Mouse (Mus musculus): ENCODE results near the gene Ripply3.

Gene Ripply3

DNA sequence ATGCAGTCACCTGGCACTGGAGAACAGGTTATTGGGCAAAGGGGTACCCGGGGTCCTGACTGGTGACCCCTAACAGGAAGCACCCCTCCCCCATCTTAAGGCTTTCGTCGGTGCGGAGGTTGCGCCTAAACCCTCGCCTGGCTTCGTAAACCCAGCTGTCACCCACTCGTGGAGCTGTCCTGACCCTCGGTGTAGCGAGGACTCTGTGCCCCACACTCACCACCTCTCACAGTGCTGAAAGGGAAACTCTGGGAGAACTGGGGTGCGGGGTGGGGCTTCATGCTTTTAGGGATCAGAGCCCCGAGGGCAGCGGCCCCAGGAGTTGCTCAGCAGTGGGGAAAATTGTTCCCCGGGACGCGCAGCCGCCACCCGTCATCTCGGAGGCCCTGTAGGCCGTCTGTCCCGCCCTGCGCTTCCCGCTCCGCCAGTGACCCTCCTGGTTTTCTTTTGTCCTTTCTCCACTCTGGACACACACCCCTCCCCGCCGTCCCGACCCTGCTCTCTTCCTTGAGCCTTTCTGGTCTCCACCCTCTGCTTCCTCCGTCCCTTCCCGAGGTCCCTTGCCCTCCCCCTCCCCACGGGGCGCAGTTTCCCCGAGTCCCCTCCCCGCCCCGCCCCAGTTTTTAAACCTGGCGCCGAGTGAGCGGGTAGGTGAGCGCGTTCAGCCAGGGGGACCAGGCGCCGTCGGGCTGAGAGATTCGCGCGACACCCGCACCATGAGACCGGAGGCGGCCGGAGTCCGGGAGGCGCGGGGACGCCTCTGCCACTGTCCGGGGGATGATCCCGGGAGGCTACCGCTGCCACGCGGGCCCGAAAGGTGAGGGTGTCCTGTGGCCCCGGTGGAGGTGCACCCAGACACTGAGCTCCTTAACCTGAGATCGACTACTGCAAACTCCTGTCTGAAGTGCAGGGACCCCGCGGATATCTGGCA is at the start of gene Ripply3:
Gene Ripply3, plus strand, starts transcription at position 640 of the 931 bp plus-strand sequence.
- peak; percentile 63 for DNase-seq (ENCODE audit: low read depth, low spot score)

DNA sequence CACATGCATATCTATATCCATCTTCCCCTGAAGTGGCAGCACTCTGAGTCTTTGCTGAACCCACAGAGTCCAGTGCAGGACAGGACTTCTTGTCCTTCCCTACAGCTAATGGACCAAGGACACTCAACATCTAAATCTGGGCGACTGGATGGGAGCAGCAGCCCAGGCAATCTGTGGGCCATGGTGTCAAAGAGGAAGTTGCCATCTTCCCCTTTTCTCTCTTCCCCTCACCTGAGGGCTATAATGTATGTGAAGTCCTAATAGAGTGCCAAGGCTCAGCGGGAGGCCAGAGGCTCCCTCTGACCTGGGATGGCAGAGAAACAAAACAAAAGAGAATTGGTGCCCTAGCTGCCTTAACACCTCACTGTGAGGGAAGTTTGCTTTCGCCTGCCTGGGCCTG is 44.2 kb upstream of the Ripply3 start:
- no peak for DNase-seq (ENCODE audit: low read depth, low spot score)

DNA sequence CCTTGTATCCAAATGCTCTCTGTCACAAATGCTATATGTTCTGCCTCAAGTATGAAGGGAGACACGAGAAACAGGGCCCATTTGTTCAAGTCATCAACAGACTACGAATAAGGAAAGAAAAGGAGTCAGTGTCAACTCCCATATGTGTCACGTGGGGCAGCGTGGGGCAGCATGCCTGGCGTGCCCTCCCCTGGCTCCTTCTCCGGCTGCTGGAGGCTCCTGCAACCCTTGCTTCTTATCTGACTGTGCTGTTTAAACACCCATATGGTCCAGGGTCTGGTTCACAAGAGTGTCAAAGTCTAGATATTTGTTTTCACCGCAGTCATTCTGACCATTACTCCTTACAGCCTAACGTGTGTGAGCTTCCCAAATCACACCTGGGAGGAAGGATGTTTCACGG is 40.4 kb upstream of the Ripply3 start:
- DNase-seq (ENCODE audit: low read depth, low spot score): no peak

DNA sequence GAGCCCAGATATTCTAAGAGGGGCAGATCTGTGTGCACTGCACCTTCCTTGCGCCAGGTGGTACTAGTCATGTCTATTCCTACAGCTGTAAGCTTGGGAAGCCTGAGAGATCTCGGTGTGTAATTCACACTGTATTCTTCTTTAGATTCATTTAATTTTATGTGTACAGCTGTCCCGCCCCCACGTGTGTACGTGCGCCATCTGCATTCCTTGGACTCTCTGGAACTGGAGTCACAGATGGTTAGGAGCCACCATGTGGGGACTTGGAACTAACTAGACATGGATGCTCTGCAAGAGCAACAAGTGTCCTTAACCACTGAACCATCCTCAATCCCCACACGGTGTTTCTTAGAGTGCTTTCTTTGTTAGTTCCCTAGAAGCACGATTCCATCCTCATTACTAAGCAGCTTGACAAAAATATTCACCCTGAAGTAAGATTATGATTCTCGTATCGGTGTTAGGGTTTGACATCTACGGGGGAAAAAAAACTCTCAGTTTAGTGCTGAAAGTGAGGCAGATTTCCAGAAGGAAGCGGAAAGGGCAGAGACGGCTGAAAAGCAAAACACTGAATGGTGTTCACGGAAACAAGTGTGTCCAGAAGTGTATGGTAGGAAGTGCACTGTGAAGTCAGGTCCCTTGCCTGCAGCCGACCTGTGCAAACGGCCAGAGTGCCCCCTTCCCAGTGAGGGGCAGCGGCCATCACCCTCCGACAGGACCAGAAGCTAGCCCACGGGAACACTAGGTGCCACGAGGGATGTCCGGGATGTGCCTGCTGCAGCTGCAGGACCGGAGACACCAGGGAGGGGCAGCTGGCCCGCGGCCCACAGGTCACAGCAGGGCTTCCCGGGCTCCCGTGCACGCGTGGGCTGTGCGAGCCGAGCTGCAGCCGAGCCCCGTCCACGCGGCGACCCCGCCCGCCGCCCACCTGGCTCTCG is 38.8 kb upstream of the Ripply3 start:
- DNase-seq (ENCODE audit: low read depth, low spot score): peak; percentile 56

DNA sequence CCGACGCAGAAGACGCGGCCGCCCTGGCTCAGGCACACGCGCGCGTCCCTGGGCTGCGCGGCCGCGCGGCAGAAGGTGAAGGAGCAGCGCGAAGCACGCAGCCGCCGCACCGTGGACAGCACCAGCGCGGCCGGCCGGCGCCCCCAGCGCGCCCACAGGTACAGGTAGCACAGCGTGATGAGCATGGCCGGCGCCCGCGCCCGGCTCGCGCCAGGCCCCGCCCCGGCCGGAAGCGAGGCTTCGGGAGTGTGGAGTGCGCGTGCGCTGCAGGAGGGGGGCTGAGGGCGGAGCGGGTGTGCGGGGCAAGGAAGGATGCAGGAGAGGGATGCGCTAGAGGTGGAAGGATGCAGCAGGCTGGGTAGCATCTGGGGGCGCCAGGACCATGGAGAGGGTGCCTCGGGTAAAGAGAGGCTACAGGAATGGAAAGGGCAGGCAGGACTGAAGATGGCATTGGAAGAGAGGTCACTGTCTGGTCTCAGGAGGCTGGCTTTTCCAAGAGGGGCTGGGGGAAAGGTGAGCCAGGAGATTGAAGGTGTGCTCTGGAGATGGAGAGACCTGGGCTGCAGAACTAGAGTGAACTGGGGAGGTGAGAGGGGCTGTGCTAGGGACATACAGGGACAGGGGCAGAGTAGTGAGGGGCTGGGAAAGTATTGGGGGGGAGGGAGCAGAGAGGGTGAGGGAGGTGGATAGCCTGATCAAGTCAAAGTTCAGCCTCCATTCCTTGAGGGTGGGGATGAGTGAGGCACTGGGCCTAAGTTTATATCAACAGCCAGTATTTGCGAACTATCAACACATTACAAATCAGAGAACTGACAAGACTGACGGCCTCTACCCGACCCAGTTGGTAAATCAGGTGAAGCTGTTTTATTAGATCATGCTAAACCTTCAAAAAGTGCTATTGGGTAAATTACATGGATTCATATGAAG is 37.9 kb upstream of the Ripply3 start:
- DNase-seq (ENCODE audit: low read depth, low spot score): peak; percentile 93

DNA sequence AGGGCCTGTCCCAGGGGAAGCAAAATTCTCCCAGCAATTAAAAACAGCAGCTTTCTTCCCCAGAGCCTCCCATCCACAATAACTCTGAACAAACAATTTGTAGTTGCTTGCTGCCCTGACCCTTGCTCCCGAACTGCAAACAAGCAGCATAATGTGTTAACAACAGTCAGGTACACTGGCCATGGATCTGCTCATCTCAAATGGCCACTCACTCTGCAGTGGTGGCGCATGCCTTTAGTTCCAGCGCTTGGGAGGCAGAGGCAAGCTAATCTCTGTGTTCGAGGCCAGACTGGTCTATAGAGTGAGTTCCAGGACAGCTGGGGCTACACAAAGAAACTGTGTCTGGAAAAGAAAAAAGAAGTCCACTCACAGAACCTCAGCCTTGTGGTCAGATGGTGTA is 37.1 kb upstream of the Ripply3 start:
- DNase-seq (ENCODE audit: low read depth, low spot score): no peak

DNA sequence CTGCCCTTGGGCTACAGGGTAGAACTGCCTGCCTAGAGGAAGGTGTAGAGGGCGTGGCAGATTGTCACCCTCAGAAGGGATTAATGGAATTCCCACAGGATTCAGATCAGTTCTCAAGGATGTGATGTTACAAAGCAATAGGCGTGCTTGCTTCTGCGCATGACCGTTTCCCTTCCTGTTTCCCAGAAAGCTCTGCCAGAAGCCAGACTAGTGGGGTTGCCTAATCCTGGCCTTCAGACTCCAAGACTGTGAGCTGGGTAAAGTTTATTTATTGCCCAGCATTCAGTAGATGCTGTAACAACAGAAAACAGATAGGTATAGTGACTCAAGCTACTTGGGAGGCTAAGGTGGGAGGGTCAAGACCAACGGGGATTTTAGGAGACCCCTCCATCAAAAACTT is 30.1 kb upstream of the Ripply3 start:
- DNase-seq (ENCODE audit: low read depth, low spot score): no peak

DNA sequence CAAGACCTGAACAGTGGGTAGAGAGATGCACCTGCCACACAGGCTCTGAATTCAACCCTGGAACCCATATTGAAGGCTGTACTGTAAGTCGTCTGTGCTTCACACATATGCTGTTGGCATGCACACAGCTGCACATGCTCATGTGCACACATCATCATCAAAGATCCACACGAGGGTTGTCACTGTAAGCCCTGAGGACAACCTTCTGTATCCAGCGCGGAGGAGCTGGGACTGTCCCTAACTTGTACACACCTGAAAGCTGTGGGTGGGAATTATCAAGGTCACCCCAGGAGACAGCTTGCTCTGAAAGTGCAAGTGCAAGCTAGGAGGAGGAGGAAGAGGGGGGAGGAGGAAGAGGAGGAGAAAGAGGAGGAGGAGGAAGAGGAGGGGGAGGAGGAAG is 29.0 kb upstream of the Ripply3 start:
- DNase-seq (ENCODE audit: low read depth, low spot score): peak; percentile 48

DNA sequence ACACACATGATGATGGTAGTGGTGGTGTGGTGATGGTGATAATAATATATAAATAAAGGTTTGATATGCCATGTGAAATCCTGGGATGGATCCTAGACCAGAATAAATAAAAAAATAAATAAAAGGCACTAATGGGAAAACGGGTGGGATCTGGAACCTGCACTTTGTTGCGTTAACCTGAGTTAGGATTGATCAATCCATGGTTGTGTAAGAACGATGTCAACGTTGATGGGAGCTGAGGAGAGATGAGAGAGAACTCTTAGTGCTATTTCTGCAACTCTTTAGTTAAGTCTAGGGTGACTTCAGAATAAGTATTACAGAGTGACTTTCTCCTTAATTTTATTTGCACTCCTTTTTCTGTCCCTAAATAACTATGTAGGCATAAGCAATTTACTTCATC is 27.0 kb upstream of the Ripply3 start:
- DNase-seq (ENCODE audit: low read depth, low spot score): no peak

DNA sequence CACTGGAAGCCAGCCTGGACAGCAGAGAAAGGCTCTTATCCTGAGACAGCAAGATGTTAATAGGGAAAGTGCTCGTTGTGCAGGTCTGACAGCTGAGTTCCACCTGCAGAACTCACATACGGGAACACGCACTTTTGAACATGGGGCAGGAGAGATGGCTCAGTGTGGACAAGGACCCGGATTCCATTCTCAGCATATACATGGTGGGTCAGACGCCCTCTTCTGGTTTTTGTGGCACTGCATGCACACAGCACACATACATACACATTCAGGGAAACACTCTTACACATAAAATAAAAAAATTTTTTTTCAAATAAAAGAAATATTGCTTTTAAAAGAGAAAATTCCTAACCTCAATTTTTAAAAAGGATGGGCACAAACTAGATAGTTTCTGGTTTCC is 26.5 kb upstream of the Ripply3 start:
- no peak for DNase-seq (ENCODE audit: low read depth, low spot score)

DNA sequence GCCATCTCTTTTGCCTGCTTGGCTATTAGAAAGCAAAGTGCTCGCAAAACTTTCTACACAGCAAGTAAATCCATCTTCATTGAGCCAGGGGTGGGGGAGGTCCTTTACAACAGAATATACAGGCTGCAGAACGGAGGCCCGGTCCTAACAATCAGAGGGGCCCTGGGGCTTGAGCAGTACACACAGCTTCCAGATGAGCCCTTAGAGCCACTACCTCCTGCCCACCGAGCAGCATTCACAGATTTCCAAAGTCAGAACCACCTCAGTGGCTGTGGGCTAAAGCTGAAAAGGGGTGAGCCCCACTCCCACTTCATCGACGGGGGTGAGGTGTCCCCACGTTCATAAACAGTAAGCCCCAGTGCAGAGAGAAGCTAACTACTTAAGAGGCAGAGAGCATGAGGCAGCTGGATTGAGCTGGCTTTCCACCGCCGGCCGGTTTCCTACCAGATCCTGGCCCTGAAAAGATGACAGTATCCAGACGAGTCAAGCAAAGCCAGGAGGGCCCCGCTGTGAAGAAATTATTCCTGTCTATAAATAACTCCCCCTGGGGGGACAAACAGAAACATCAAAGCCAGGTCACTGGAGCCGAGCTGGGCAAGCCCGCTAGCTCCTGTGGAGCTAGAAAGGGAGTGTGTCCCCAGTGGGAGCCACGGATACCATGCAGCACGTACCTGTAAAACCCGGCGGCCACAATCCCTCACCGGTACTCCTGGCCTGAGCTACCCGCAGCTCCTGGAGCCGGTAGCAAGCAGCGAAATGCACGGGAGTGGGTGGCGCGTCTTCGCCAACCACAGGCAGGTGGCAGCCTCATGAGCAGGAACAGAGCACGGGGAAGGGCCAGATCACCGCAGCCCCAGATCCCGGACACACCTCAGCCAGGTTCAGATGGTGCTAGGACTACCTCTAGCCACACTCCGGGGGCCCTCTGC is 25.7 kb upstream of the Ripply3 start:
- DNase-seq (ENCODE audit: low read depth, low spot score): peak; percentile 50

DNA sequence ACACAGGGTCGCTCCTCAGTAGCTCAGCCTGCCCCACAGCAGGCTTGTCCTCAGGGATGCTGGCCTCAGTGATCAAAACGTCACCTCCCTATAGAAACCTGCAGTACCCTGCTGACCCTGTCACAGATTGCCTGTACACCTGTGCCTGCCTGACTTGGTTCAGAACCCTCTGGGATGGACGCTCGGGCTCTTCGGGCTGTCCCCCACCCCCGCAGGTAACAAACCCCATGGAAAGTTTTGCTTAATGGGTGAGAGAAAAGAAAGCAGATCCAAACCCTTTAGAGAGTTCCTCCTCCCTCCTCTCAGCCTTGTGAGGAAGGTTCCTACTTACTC is 25.1 kb upstream of the Ripply3 start:
- DNase-seq (ENCODE audit: low read depth, low spot score): no peak

DNA sequence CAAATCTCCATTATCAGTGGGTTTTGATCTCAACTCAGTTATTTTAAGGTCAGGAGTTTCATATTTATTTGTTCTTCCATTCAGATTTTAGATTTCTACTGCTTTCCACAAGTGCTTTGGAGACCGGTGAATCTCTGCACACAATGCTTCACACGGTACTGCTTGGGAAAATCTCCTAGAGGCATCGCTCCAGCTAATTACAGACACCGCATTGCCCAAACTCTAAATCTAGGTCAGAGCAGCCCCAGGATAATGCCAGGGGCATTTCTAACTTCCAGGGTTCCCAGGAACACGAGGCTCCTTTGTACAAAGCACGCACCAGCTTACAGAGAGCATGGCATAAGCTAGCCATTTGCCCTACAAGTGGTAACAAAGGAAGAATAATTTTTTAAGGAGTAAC is 20.7 kb upstream of the Ripply3 start:
- DNase-seq (ENCODE audit: low read depth, low spot score): no peak

DNA sequence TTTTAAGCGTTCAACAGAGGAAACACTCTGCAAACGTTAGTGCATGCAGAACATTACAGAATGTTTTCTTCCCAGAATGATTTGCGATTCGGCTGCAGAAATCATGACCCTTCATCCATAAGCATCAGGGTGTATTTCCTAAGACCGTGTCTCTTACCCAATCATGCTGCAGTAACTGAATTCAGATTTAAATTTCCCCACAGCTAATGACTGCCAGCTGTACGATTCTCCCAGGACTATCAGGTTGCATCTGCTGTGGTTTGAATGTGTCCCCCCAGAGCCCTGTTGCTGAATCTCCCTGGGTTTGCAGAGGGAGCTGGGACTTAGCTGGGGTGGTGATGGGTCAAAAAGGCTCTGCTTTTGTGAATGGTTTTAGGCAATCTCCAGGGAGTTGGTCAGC is 20.3 kb upstream of the Ripply3 start:
- no peak for DNase-seq (ENCODE audit: low read depth, low spot score)

DNA sequence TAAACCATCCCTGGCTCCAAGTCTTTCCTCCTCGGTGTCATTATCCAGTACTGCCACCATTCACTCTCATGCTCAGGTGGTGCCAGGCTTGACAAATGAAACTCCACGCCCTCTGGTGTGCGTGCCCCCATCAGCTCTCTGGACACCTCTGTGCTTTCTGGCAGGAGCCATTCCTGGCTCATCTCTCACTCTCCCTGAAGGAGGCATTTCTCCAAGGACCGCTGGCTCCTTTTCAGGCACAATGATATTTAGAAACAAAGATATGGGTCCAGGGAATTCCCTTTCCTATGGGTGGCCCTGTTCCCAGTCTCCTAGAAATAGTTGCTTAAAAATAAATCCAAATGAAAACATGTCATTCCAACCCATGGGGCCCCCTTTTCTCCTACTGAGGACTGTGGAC is 19.2 kb upstream of the Ripply3 start:
- no peak for DNase-seq (ENCODE audit: low read depth, low spot score)

DNA sequence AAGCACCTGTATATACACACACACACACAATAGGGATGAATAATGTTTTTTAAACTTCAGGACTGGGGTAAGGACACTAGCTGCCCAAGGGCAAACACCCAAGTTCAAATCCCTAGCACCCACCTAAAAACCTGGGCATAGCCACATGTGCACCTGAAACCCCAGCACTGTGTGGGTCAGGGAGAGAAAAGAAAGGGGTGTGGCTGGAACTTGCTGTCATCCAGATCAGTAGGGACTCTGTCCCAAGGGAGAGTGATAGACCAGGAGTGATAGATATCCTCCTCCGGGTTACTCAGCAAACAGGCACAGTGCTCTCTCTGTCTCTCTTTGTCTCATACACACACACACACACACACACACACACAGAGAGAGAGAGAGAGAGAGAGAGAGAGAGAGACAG is 16.8 kb upstream of the Ripply3 start:
- DNase-seq (ENCODE audit: low read depth, low spot score): no peak

DNA sequence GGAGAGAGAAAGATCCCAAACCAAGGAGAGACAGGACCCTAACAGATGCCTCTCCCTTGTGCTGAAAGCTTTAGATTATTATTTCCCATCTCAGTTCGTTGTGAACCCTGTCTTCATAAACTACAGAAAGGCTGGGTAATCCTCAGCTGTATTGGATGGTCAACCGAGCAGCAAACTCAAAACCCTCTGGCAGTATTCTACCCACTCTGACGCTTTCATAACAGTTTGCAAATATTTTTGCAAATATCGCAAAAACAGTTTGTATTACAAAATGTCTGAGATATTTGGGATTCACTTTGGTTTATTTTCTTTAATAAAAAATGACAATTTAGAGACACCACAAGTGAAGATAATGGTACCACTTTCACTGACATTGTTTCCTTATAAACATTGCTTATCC is 16.3 kb upstream of the Ripply3 start:
- no peak for DNase-seq (ENCODE audit: low read depth, low spot score)

DNA sequence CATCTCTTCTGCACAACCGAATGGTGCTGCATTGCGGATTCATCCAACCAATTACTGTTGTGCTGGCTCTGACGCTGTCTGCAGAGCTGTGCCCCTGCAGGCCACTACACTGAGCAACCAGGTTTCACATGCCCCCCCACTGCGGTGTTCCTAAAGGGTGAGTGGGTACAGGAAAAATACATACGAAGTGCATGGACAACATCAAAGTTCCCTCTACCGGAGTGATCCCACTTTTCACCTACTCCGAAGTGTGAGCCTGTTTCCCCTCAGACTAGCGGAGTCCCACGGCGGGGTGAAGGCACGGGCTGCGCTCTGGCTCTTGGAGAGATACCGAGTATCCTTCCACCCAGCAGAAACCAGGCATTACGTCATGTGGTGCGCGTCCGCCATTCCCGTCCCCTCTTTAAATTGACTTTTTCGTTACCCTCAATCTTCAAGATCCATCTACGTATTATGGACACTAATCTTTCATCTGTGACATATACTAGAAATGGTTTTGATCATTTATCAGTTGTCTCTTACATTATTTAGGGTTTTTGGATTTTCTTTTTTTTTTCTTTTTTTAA is 15.5 kb upstream of the Ripply3 start:
- DNase-seq (ENCODE audit: low read depth, low spot score): peak; percentile 87

DNA sequence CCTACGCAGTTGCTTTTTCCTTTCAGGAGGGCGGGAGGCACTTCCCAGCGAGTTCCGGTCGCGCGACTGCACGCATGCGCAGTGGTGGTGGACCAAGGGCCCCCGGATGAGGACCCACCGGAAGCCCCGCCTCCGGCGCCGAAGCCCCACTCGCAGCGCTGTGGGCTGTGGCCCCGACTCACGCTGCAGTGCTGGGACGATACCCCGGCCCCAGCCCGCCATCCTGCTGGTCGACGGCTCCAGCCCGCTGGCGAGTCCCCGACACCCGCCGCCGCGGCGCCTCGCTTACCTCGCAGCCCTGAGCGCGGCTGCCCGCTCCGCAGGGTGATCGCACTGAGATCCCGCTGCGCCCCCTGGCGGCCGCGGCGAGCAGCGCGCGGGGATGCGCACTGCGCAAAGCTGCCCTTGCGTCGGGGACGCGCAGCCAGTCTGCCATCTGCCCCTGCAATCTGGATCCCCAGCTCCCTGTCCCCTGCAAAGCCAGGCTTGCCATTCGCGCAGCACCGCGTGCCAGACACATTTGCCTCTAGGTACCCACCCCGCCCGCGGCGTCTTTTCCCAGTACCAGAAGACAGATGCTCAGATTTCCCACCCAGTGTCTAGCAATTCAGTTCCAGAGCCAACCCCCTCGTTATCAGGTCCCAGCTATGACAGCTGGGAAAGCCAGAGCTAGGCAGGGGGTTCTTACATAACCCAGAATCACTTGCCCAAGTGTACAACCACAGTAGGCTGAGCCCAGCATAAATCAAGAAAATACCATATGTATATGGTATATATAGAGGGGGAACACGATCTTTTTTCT is 14.8 kb upstream of the Ripply3 start, which contains the start of gene Hlcs:
Gene Hlcs, minus strand, starts transcription at position 343 of the 802 bp plus-strand sequence.
- peak; percentile 96 for DNase-seq (ENCODE audit: low read depth, low spot score)
